Mouse (Mus musculus): ENCODE results near the gene Stau1. TPM values are rescaled to one million over a fixed set of nuclear protein-coding genes. Genes with fewer than 3 reads are reported as not detected.

Stau1 gene
- total and polyA plus RNA-seq, 3 experiments = 52.7 to 91.7 (median 61.5) TPM

- DNase-seq = no peak
Measured at GRCm38 (mm10) chr2:166990861-166991260, 5.2 kb downstream of the Stau1 start.

- no peak for DNase-seq
Measured at GRCm38 (mm10) chr2:166983351-166983894, 12.7 kb downstream of the Stau1 start.

- no peak for DNase-seq
Measured at GRCm38 (mm10) chr2:166980161-166980560, 15.9 kb downstream of the Stau1 start.

- DNase-seq = no peak
Measured at GRCm38 (mm10) chr2:166977490-166977889, 18.6 kb downstream of the Stau1 start.

- no peak for DNase-seq
Measured at GRCm38 (mm10) chr2:166976356-166976755, 19.7 kb downstream of the Stau1 start.

GRCm38 (mm10) chr2:166974177-166974872 lies 21.8 kb downstream of the Stau1 start:
- no peak for DNase-seq

GRCm38 (mm10) chr2:166973153-166973552 lies 22.9 kb downstream of the Stau1 start:
- DNase-seq = no peak

GRCm38 (mm10) chr2:166964773-166965172 lies 31.3 kb downstream of the Stau1 start:
- no peak for DNase-seq

- no peak for DNase-seq
Measured at GRCm38 (mm10) chr2:166963257-166963656, 32.8 kb downstream of the Stau1 start.

GRCm38 (mm10) chr2:166960648-166961330 lies 35.3 kb downstream of the Stau1 start:
- peak; percentile 69 for DNase-seq

GRCm38 (mm10) chr2:166956805-166957204 lies 39.3 kb downstream of the Stau1 start:
- peak; percentile 58 for DNase-seq

GRCm38 (mm10) chr2:166952151-166952550 lies 43.9 kb downstream of the Stau1 start:
- DNase-seq = no peak

- DNase-seq = peak; percentile 51
Measured at GRCm38 (mm10) chr2:166950853-166951648, 45.0 kb downstream of the Stau1 start.

- DNase-seq = no peak
Measured at GRCm38 (mm10) chr2:166948936-166949335, 47.2 kb downstream of the Stau1 start.

GRCm38 (mm10) chr2:166948246-166948645 lies 47.9 kb downstream of the Stau1 start:
- no peak for DNase-seq

- DNase-seq = no peak
Measured at GRCm38 (mm10) chr2:166945456-166945855, 50.6 kb downstream of the Stau1 start.

GRCm38 (mm10) chr2:166944346-166944745 lies 51.8 kb downstream of the Stau1 start:
- no peak for DNase-seq

GRCm38 (mm10) chr2:166943146-166943545 lies 53.0 kb downstream of the Stau1 start:
- DNase-seq = no peak

GRCm38 (mm10) chr2:166936166-166936565 lies 59.9 kb downstream of the Stau1 start:
- DNase-seq = no peak

GRCm38 (mm10) chr2:166935582-166935981 lies 60.5 kb downstream of the Stau1 start:
- DNase-seq = no peak

- no peak for DNase-seq
Measured at GRCm38 (mm10) chr2:166934416-166934815, 61.7 kb downstream of the Stau1 start.

- peak; percentile 46 for DNase-seq
Measured at GRCm38 (mm10) chr2:166933943-166934342, 62.2 kb downstream of the Stau1 start.

All from adrenal gland, adult 2 months (tissue).